Mouse (Mus musculus): ENCODE measurements at regions not wholly inside any gene's neighbourhood (a gene's known extent, or its start where the extent isn't known, plus 50 kb on each side); places are given as distances from the start of the nearest gene placed in this dataset.

DNA sequence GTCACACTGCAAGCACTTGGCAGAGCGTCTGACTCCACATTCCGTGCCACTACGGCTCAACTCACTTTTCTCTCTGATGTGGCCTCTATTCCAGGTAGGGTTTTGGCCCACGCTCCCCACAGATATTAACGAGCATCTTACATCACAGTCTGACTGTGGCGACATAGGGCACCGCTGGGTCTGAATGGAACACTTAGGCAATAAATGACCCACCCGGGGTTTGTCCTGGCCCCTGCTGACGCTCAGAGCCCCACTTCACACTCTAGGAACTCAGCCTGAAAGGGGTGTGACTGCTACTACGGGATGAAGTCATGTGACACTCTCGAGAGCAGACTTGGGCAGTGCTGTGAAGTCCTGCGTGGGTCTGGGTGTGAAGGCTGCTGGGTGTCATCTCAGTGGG, 475.9 kb downstream of the Zfp704 start:
- TF ChIP-seq CEBPB (IDR thresholded peaks at IDR 0.05; ENCODE audit: low read depth), result no peak
- TF ChIP-seq CTCF (IDR thresholded peaks at IDR 0.05; ENCODE audit: control insufficient read depth, insufficient read depth, insufficient read length), result no peak

All from C2C12 (cell line).